ENCODE assay signal across 16 mouse cellular contexts in genomic region chr8:107381666-107382065, GRCm38 (mm10).
"Had no signal": no experiment of that assay in that cellular context is flagged by ENCODE, and none has a peak within 500 bp of the region (broad histone marks: within the 10 kb centered on the region; RNA-seq: fewer than 3 reads in every experiment).

No protein-coding gene starts in this region.

- H3K4me2 ChIP-seq: neural tube, embryonic 13.5 days; neural tube, embryonic 15.5 days; stomach, embryonic 15.5 days had no signal

- H3K27me3 ChIP-seq: neural tube, embryonic 13.5 days; neural tube, embryonic 15.5 days; stomach, embryonic 15.5 days had no signal

- H3K4me1 ChIP-seq: neural tube, embryonic 13.5 days; neural tube, embryonic 15.5 days; stomach, embryonic 15.5 days had no signal

- H3K9me3 ChIP-seq: neural tube, embryonic 13.5 days; neural tube, embryonic 15.5 days; stomach, embryonic 15.5 days had no signal

- H3K27ac ChIP-seq: neural tube, embryonic 13.5 days; neural tube, embryonic 15.5 days; stomach, embryonic 15.5 days; stomach, postnatal 0 days had no signal

- H3K9ac ChIP-seq: neural tube, embryonic 13.5 days; neural tube, embryonic 15.5 days; stomach, embryonic 15.5 days had no signal

- DNase-seq: retina, postnatal 1 day; right cerebral cortex, adult 18-20 months; right cerebral cortex, postnatal 14 days; right cerebral cortex, postnatal 25 days; right cerebral cortex, postnatal 4 days; spleen, adult 18-20 months; thymus, adult 18-20 months; thymus, adult 2 months; thymus, postnatal 14 days; thymus, postnatal 25 days; thymus, postnatal 36 days; thymus, postnatal 4 days had no signal

- H3K4me3 ChIP-seq: neural tube, embryonic 13.5 days; neural tube, embryonic 15.5 days; stomach, embryonic 15.5 days had no signal
